Mouse (Mus musculus): ENCODE results near the gene Fam169b. TPM values are rescaled to one million over a fixed set of nuclear protein-coding genes. Genes with fewer than 3 reads are reported as not detected.

Gene Fam169b
- polyA plus RNA-seq, 1 experiment from 2014 or later: 0.14 TPM

GRCm38 (mm10) chr7:68337080-68337781, 63.6 kb downstream of the Fam169b start:
- no peaks in the 10 kb centered on the region for H3K4me1 ChIP-seq
- no peak overlapping the region for H3K4me3 ChIP-seq (replicated peaks)
- no peaks in the 10 kb centered on the region for H3K9me3 ChIP-seq (replicated peaks)
- H3K9ac ChIP-seq (replicated peaks): no peak overlapping the region
- ATAC-seq (ENCODE audit: low FRiP score): no peak
- H3K27ac ChIP-seq (replicated peaks): no peak overlapping the region
- no peaks in the 10 kb centered on the region; the same call in 1 of the 2 replicates for H3K27me3 ChIP-seq (replicated peaks)
- H3K4me2 ChIP-seq: no peak overlapping the region
- 87% methylated on average over 8 of the region's 8 CpGs for WGBS
- H3K36me3 ChIP-seq: no peaks in the 10 kb centered on the region

GRCm38 (mm10) chr7:68338680-68339079, 65.0 kb downstream of the Fam169b start:
- no peak for ATAC-seq (ENCODE audit: low FRiP score)
- H3K27me3 ChIP-seq (replicated peaks): no peaks in the 10 kb centered on the region; the same call in 1 of the 2 replicates
- H3K36me3 ChIP-seq: no peaks in the 10 kb centered on the region
- no peaks in the 10 kb centered on the region for H3K9me3 ChIP-seq (replicated peaks)
- H3K9ac ChIP-seq (replicated peaks): no peak overlapping the region
- H3K4me3 ChIP-seq (replicated peaks): no peak overlapping the region
- no peaks in the 10 kb centered on the region for H3K4me1 ChIP-seq
- H3K4me2 ChIP-seq: no peak overlapping the region
- no peak overlapping the region for H3K27ac ChIP-seq (replicated peaks)
- WGBS: 46% methylated on average over 6 of the region's 6 CpGs

- no peak overlapping the region for H3K9ac ChIP-seq (replicated peaks)
- no peaks in the 10 kb centered on the region for H3K27me3 ChIP-seq (replicated peaks)
- no peaks in the 10 kb centered on the region for H3K9me3 ChIP-seq (replicated peaks)
- 62% methylated on average over 5 of the region's 5 CpGs for WGBS
- no peak overlapping the region for H3K4me3 ChIP-seq (replicated peaks)
- no peak overlapping the region for H3K27ac ChIP-seq (replicated peaks)
- H3K36me3 ChIP-seq: no peaks in the 10 kb centered on the region
- H3K4me1 ChIP-seq: no peaks in the 10 kb centered on the region
- no peak overlapping the region for H3K4me2 ChIP-seq
- ATAC-seq (ENCODE audit: low FRiP score): no peak
Measured at GRCm38 (mm10) chr7:68344561-68344960, 70.9 kb downstream of the Fam169b start.

GRCm38 (mm10) chr7:68345963-68346362, 72.3 kb downstream of the Fam169b start:
- Histone ChIP-seq H3K4me1 (no peaks in the 10 kb centered on the region), H3K27ac (replicated peaks) (no peak overlapping the region), H3K27me3 (replicated peaks) (no peaks in the 10 kb centered on the region), H3K9me3 (replicated peaks) (no peaks in the 10 kb centered on the region), H3K4me3 (replicated peaks) (no peak overlapping the region), H3K9ac (replicated peaks) (no peak overlapping the region), H3K4me2 (no peak overlapping the region), H3K36me3 (no peaks in the 10 kb centered on the region)
- 89% methylated on average over 10 of the region's 10 CpGs for WGBS
- ATAC-seq (ENCODE audit: low FRiP score): no peak

GRCm38 (mm10) chr7:68355325-68356076, 81.9 kb downstream of the Fam169b start:
- Histone ChIP-seq H3K4me2 (no peak overlapping the region), H3K9me3 (replicated peaks) (no peaks in the 10 kb centered on the region), H3K36me3 (no peaks in the 10 kb centered on the region), H3K27ac (replicated peaks) (no peak overlapping the region), H3K9ac (replicated peaks) (no peak overlapping the region), H3K27me3 (replicated peaks) (peaks cover 8% of the 10 kb centered on the region), H3K4me3 (replicated peaks) (no peak overlapping the region), H3K4me1 (0 out of 2 replicates have a peak, but pooled peaks cover 2% of the 10 kb centered on the region)
- no peak for ATAC-seq (ENCODE audit: low FRiP score)
- 66% methylated on average over 11 of the region's 11 CpGs for WGBS

GRCm38 (mm10) chr7:68357407-68357806, 83.8 kb downstream of the Fam169b start:
- ATAC-seq (ENCODE audit: low FRiP score): no peak
- WGBS: 24% methylated on average over 7 of the region's 7 CpGs
- no peaks in the 10 kb centered on the region for H3K9me3 ChIP-seq (replicated peaks)

GRCm38 (mm10) chr7:68362609-68363008, 89.0 kb downstream of the Fam169b start:
- 0 out of 2 replicates have a peak, but pooled peaks cover 3% of the 10 kb centered on the region for H3K4me1 ChIP-seq
- H3K27me3 ChIP-seq (replicated peaks): peaks cover 8% of the 10 kb centered on the region
- H3K9ac ChIP-seq (replicated peaks): no peak overlapping the region
- H3K4me3 ChIP-seq (replicated peaks): no peak overlapping the region
- H3K9me3 ChIP-seq (replicated peaks): no peaks in the 10 kb centered on the region
- 67% methylated on average over 7 of the region's 7 CpGs for WGBS
- no peak overlapping the region for H3K27ac ChIP-seq (replicated peaks)
- no peak for ATAC-seq (ENCODE audit: low FRiP score)
- H3K4me2 ChIP-seq: no peak overlapping the region
- H3K36me3 ChIP-seq: no peaks in the 10 kb centered on the region

More at GRCm38 (mm10) chr7:68357407-68357806, 83.8 kb downstream of the Fam169b start:
- no peak overlapping the region for H3K9ac ChIP-seq (replicated peaks)
- no peaks in the 10 kb centered on the region for H3K36me3 ChIP-seq
- no peak overlapping the region for H3K4me3 ChIP-seq (replicated peaks)
- H3K4me2 ChIP-seq: no peak overlapping the region
- 0 out of 2 replicates have a peak, but pooled peaks cover 2% of the 10 kb centered on the region for H3K4me1 ChIP-seq
- H3K27me3 ChIP-seq (replicated peaks): peaks cover 8% of the 10 kb centered on the region
- no peak overlapping the region for H3K27ac ChIP-seq (replicated peaks)

GRCm38 (mm10) chr7:68365711-68366110, 92.1 kb downstream of the Fam169b start:
- WGBS: 80% methylated on average over 9 of the region's 9 CpGs
- 0 out of 2 replicates have a peak, but pooled peaks cover 3% of the 10 kb centered on the region for H3K4me1 ChIP-seq
- no peak overlapping the region for H3K4me3 ChIP-seq (replicated peaks)
- no peak for ATAC-seq (ENCODE audit: low FRiP score)
- H3K9me3 ChIP-seq (replicated peaks): no peaks in the 10 kb centered on the region
- H3K36me3 ChIP-seq: no peaks in the 10 kb centered on the region
- no peak overlapping the region for H3K27ac ChIP-seq (replicated peaks)
- peaks cover 17% of the 10 kb centered on the region for H3K27me3 ChIP-seq (replicated peaks)
- H3K9ac ChIP-seq (replicated peaks): no peak overlapping the region
- H3K4me2 ChIP-seq: no peak overlapping the region

- no peak for ATAC-seq (ENCODE audit: low FRiP score)
- Histone ChIP-seq H3K27ac (replicated peaks) (no peak overlapping the region), H3K9me3 (replicated peaks) (no peaks in the 10 kb centered on the region), H3K4me3 (replicated peaks) (no peak overlapping the region), H3K27me3 (replicated peaks) (peaks cover 44% of the 10 kb centered on the region), H3K36me3 (no peaks in the 10 kb centered on the region), H3K4me1 (0 out of 2 replicates have a peak, but pooled peaks cover 3% of the 10 kb centered on the region), H3K9ac (replicated peaks) (no peak overlapping the region), H3K4me2 (no peak overlapping the region)
- WGBS: 88% methylated on average over 12 of the region's 12 CpGs
Measured at GRCm38 (mm10) chr7:68368948-68369347, 95.3 kb downstream of the Fam169b start.

- peaks cover 6% of the 10 kb centered on the region for H3K4me1 ChIP-seq
- H3K9me3 ChIP-seq (replicated peaks): no peaks in the 10 kb centered on the region
- 3% methylated on average over 10 of the region's 13 CpGs for WGBS
- no peak overlapping the region for H3K9ac ChIP-seq (replicated peaks)
- no peaks in the 10 kb centered on the region for H3K36me3 ChIP-seq
- H3K4me3 ChIP-seq (replicated peaks): peak overlapping the region; percentile 28
- no peak overlapping the region for H3K27ac ChIP-seq (replicated peaks)
- peak overlapping the region; percentile 51 for H3K4me2 ChIP-seq
- ATAC-seq (ENCODE audit: low FRiP score): no peak
- peaks cover 44% of the 10 kb centered on the region for H3K27me3 ChIP-seq (replicated peaks)
Measured at GRCm38 (mm10) chr7:68369694-68370093, 96.1 kb downstream of the Fam169b start.

GRCm38 (mm10) chr7:68374109-68374857, 100.6 kb downstream of the Fam169b start:
- Histone ChIP-seq H3K27ac (replicated peaks) (no peak overlapping the region), H3K4me1 (peaks cover 3% of the 10 kb centered on the region), H3K27me3 (replicated peaks) (peaks cover 35% of the 10 kb centered on the region), H3K9ac (replicated peaks) (no peak overlapping the region), H3K4me3 (replicated peaks) (peak overlapping the region; percentile 26), H3K4me2 (peak overlapping the region; percentile 57), H3K9me3 (replicated peaks) (no peaks in the 10 kb centered on the region), H3K36me3 (no peaks in the 10 kb centered on the region)
- ATAC-seq (ENCODE audit: low FRiP score): peak; percentile 77; the same call in 1 of the 2 replicates
- 18% methylated on average over 16 of the region's 16 CpGs for WGBS

Measured in neural tube, embryonic 15.5 days (tissue).